Mouse (Mus musculus): ENCODE measurements at regions not wholly inside any gene's neighbourhood (a gene's known extent, or its start where the extent isn't known, plus 50 kb on each side); places are given as distances from the start of the nearest gene placed in this dataset.

GRCm38 (mm10) chr13:99605866-99606605 lies 89.7 kb upstream of the Map1b start:
- H3K27me3 ChIP-seq (ENCODE audit: control insufficient read depth, insufficient read depth, low read length): no peaks in the 10 kb centered on the region
- H3K9me3 ChIP-seq (ENCODE audit: control insufficient read depth, low read length): no peaks in the 10 kb centered on the region
- WGBS: 79% methylated on average over 2 of the region's 2 CpGs
- H3K36me3 ChIP-seq (ENCODE audit: control insufficient read depth, insufficient read depth, low read length): no peaks in the 10 kb centered on the region
- no peak overlapping the region for H3K9ac ChIP-seq (ENCODE audit: low read depth, low read length)
- no peak overlapping the region for H3K4me3 ChIP-seq (ENCODE audit: low read depth, low read length)
- DNase-seq (ENCODE audit: low spot score): no peak
- H3K4me2 ChIP-seq (replicated peaks; ENCODE audit: low read depth, low read length): no peak overlapping the region
- H3K27ac ChIP-seq (ENCODE audit: low read depth, low read length): no peak overlapping the region
- ATAC-seq (ENCODE audit: low FRiP score): no peak
- H3K4me1 ChIP-seq (replicated peaks; ENCODE audit: control insufficient read depth, insufficient read depth, low read length): peaks cover 4% of the 10 kb centered on the region

- Histone ChIP-seq H3K9me3 (ENCODE audit: control insufficient read depth, low read length) (no peaks in the 10 kb centered on the region), H3K27ac (ENCODE audit: low read depth, low read length) (no peak overlapping the region), H3K27me3 (ENCODE audit: control insufficient read depth, insufficient read depth, low read length) (no peaks in the 10 kb centered on the region), H3K4me2 (replicated peaks; ENCODE audit: low read depth, low read length) (no peak overlapping the region), H3K4me3 (ENCODE audit: low read depth, low read length) (no peak overlapping the region), H3K4me1 (replicated peaks; ENCODE audit: control insufficient read depth, insufficient read depth, low read length) (peaks cover 7% of the 10 kb centered on the region; the same call in 1 of the 2 replicates), H3K36me3 (ENCODE audit: control insufficient read depth, insufficient read depth, low read length) (no peaks in the 10 kb centered on the region), H3K9ac (ENCODE audit: low read depth, low read length) (no peak overlapping the region)
- WGBS: 84% methylated on average over 2 of the region's 2 CpGs
- ATAC-seq (ENCODE audit: low FRiP score) (no peak), DNase-seq (ENCODE audit: low spot score) (no peak)
These were observed 81.6 kb upstream of the Map1b start for GRCm38 (mm10) chr13:99597891-99598290.

- no peaks in the 10 kb centered on the region for H3K27me3 ChIP-seq (ENCODE audit: control insufficient read depth, insufficient read depth, low read length)
- H3K4me1 ChIP-seq (replicated peaks; ENCODE audit: control insufficient read depth, insufficient read depth, low read length): peaks cover 7% of the 10 kb centered on the region; the same call in 1 of the 2 replicates
- 37% methylated on average over 17 of the region's 17 CpGs for WGBS
- H3K9me3 ChIP-seq (ENCODE audit: control insufficient read depth, low read length): no peaks in the 10 kb centered on the region
- H3K27ac ChIP-seq (ENCODE audit: low read depth, low read length): peak overlapping the region; percentile 53
- H3K4me3 ChIP-seq (ENCODE audit: low read depth, low read length): no peak overlapping the region
- no peak overlapping the region for H3K9ac ChIP-seq (ENCODE audit: low read depth, low read length)
- 0 out of 2 replicates have a peak overlapping the region, but pooled peaks have one; percentile 6 for H3K4me2 ChIP-seq (replicated peaks; ENCODE audit: low read depth, low read length)
- ATAC-seq (ENCODE audit: low FRiP score): peak; percentile 80
- H3K36me3 ChIP-seq (ENCODE audit: control insufficient read depth, insufficient read depth, low read length): no peaks in the 10 kb centered on the region
- DNase-seq (ENCODE audit: low spot score): peak; percentile 58
These were observed 77.8 kb upstream of the Map1b start for GRCm38 (mm10) chr13:99593846-99594813.

- Histone ChIP-seq H3K27me3 (ENCODE audit: control insufficient read depth, insufficient read depth, low read length) (no peaks in the 10 kb centered on the region), H3K9ac (ENCODE audit: low read depth, low read length) (no peak overlapping the region), H3K4me2 (replicated peaks; ENCODE audit: low read depth, low read length) (no peak overlapping the region), H3K9me3 (ENCODE audit: control insufficient read depth, low read length) (no peaks in the 10 kb centered on the region), H3K4me3 (ENCODE audit: low read depth, low read length) (no peak overlapping the region), H3K27ac (ENCODE audit: low read depth, low read length) (peak overlapping the region; percentile 53; the same call in 1 of the 2 replicates), H3K36me3 (ENCODE audit: control insufficient read depth, insufficient read depth, low read length) (no peaks in the 10 kb centered on the region), H3K4me1 (replicated peaks; ENCODE audit: control insufficient read depth, insufficient read depth, low read length) (peaks cover 7% of the 10 kb centered on the region; the same call in 1 of the 2 replicates)
- 47% methylated on average over 8 of the region's 8 CpGs for WGBS
- no peak for ATAC-seq (ENCODE audit: low FRiP score)
- no peak for DNase-seq (ENCODE audit: low spot score)
These were observed 76.9 kb upstream of the Map1b start for GRCm38 (mm10) chr13:99593243-99593635.

- Histone ChIP-seq H3K4me1 (replicated peaks; ENCODE audit: control insufficient read depth, insufficient read depth, low read length) (peaks cover 7% of the 10 kb centered on the region; the same call in 1 of the 2 replicates), H3K4me3 (ENCODE audit: low read depth, low read length) (no peak overlapping the region), H3K9ac (ENCODE audit: low read depth, low read length) (no peak overlapping the region), H3K27me3 (ENCODE audit: control insufficient read depth, insufficient read depth, low read length) (no peaks in the 10 kb centered on the region), H3K4me2 (replicated peaks; ENCODE audit: low read depth, low read length) (no peak overlapping the region), H3K36me3 (ENCODE audit: control insufficient read depth, insufficient read depth, low read length) (no peaks in the 10 kb centered on the region), H3K9me3 (ENCODE audit: control insufficient read depth, low read length) (no peaks in the 10 kb centered on the region), H3K27ac (ENCODE audit: low read depth, low read length) (no peak overlapping the region)
- DNase-seq (ENCODE audit: low spot score) (peak; percentile 33), ATAC-seq (ENCODE audit: low FRiP score) (no peak)
- WGBS: 13% methylated on average over 15 of the region's 15 CpGs
These were observed 76.4 kb upstream of the Map1b start for GRCm38 (mm10) chr13:99592596-99593242.

GRCm38 (mm10) chr13:99588646-99589045 lies 72.3 kb upstream of the Map1b start:
- H3K9me3 ChIP-seq (ENCODE audit: control insufficient read depth, low read length): no peaks in the 10 kb centered on the region
- H3K4me1 ChIP-seq (replicated peaks; ENCODE audit: control insufficient read depth, insufficient read depth, low read length): peaks cover 5% of the 10 kb centered on the region; the same call in 1 of the 2 replicates
- DNase-seq (ENCODE audit: low spot score) (no peak), ATAC-seq (ENCODE audit: low FRiP score) (no peak)
- H3K36me3 ChIP-seq (ENCODE audit: control insufficient read depth, insufficient read depth, low read length): no peaks in the 10 kb centered on the region
- no peaks in the 10 kb centered on the region for H3K27me3 ChIP-seq (ENCODE audit: control insufficient read depth, insufficient read depth, low read length)
- H3K9ac ChIP-seq (ENCODE audit: low read depth, low read length): no peak overlapping the region
- 90% methylated on average over 8 of the region's 8 CpGs for WGBS
- H3K27ac ChIP-seq (ENCODE audit: low read depth, low read length): no peak overlapping the region
- no peak overlapping the region for H3K4me3 ChIP-seq (ENCODE audit: low read depth, low read length)
- no peak overlapping the region for H3K4me2 ChIP-seq (replicated peaks; ENCODE audit: low read depth, low read length)

GRCm38 (mm10) chr13:99583841-99584240 lies 67.5 kb upstream of the Map1b start:
- WGBS: 47% methylated on average over 3 of the region's 3 CpGs
- ATAC-seq (ENCODE audit: low FRiP score) (no peak), DNase-seq (ENCODE audit: low spot score) (no peak)
- no peak overlapping the region for H3K4me2 ChIP-seq (replicated peaks; ENCODE audit: low read depth, low read length)
- H3K9me3 ChIP-seq (ENCODE audit: control insufficient read depth, low read length): no peaks in the 10 kb centered on the region
- no peak overlapping the region for H3K9ac ChIP-seq (ENCODE audit: low read depth, low read length)
- no peaks in the 10 kb centered on the region for H3K27me3 ChIP-seq (ENCODE audit: control insufficient read depth, insufficient read depth, low read length)
- no peaks in the 10 kb centered on the region for H3K4me1 ChIP-seq (replicated peaks; ENCODE audit: control insufficient read depth, insufficient read depth, low read length)
- H3K27ac ChIP-seq (ENCODE audit: low read depth, low read length): no peak overlapping the region
- no peak overlapping the region for H3K4me3 ChIP-seq (ENCODE audit: low read depth, low read length)
- H3K36me3 ChIP-seq (ENCODE audit: control insufficient read depth, insufficient read depth, low read length): no peaks in the 10 kb centered on the region

GRCm38 (mm10) chr13:99580296-99580695 lies 64.0 kb upstream of the Map1b start:
- Histone ChIP-seq H3K4me2 (replicated peaks; ENCODE audit: low read depth, low read length) (no peak overlapping the region), H3K27ac (ENCODE audit: low read depth, low read length) (no peak overlapping the region), H3K36me3 (ENCODE audit: control insufficient read depth, insufficient read depth, low read length) (no peaks in the 10 kb centered on the region), H3K4me1 (replicated peaks; ENCODE audit: control insufficient read depth, insufficient read depth, low read length) (no peaks in the 10 kb centered on the region), H3K9ac (ENCODE audit: low read depth, low read length) (no peak overlapping the region), H3K4me3 (ENCODE audit: low read depth, low read length) (no peak overlapping the region), H3K27me3 (ENCODE audit: control insufficient read depth, insufficient read depth, low read length) (no peaks in the 10 kb centered on the region), H3K9me3 (ENCODE audit: control insufficient read depth, low read length) (no peaks in the 10 kb centered on the region)
- DNase-seq (ENCODE audit: low spot score) (no peak), ATAC-seq (ENCODE audit: low FRiP score) (no peak)
- WGBS: 92% methylated on average over 5 of the region's 5 CpGs
